Mouse (Mus musculus): ENCODE data around the gene Ninl. TPM values are rescaled to one million over a fixed set of nuclear protein-coding genes. Genes with fewer than 3 reads are reported as not detected.

Gene Ninl
- total RNA-seq, 2 experiments from 2014 or later = 0.50 to 0.51 TPM

- H3K27ac ChIP-seq = no peak overlapping the region
- intact Hi-C loops (cut with DNase I) = no loop called here
- no peak overlapping the region for H3K4me3 ChIP-seq
- no peak for TF ChIP-seq CTCF (IDR thresholded peaks at IDR 0.05)
- DNase-seq = no peak
Measured at GRCm38 (mm10) chr2:150985359-150985758, 53.8 kb downstream of the Ninl start.

GRCm38 (mm10) chr2:150982051-150982450 is 57.1 kb downstream of the Ninl start:
- intact Hi-C loops (cut with DNase I) = no loop called here
- no peak overlapping the region for H3K27ac ChIP-seq
- no peak overlapping the region for H3K4me3 ChIP-seq
- no peak for TF ChIP-seq CTCF (IDR thresholded peaks at IDR 0.05)
- DNase-seq = no peak

DNA sequence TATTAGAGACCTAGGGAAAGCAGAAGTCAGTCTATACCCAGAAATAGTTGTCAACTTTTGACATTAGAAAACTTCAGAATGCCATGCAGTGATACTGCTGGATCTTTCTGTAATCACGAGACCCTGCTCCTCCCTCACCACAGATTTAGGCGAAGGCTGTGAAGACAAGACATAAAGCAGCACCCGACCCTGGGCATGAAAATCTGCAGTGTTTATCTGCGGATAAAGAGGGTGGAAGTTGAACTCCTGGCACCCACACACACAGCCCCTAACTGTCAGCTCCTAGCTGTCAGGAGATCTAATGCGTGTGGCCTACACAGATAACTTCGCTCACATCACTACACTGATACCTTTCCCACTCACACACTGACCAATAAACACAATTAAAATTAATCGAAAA is 57.7 kb downstream of the Ninl start:
- TF ChIP-seq CTCF (IDR thresholded peaks at IDR 0.05) = no peak
- no peak overlapping the region for H3K4me3 ChIP-seq
- DNase-seq = no peak
- no peak overlapping the region for H3K27ac ChIP-seq
- intact Hi-C loops (cut with DNase I) = no loop called here

- intact Hi-C loops (cut with DNase I) = no loop called here
- no peak overlapping the region for H3K27ac ChIP-seq
- no peak for TF ChIP-seq CTCF (IDR thresholded peaks at IDR 0.05)
- no peak for DNase-seq
- no peak overlapping the region for H3K4me3 ChIP-seq
Measured at GRCm38 (mm10) chr2:150979861-150980620, 59.1 kb downstream of the Ninl start.

GRCm38 (mm10) chr2:150978791-150979190 is 60.4 kb downstream of the Ninl start:
- no peak overlapping the region for H3K4me3 ChIP-seq
- no peak for TF ChIP-seq CTCF (IDR thresholded peaks at IDR 0.05)
- intact Hi-C loops (cut with DNase I) = no loop called here
- DNase-seq = no peak
- H3K27ac ChIP-seq = no peak overlapping the region

DNA sequence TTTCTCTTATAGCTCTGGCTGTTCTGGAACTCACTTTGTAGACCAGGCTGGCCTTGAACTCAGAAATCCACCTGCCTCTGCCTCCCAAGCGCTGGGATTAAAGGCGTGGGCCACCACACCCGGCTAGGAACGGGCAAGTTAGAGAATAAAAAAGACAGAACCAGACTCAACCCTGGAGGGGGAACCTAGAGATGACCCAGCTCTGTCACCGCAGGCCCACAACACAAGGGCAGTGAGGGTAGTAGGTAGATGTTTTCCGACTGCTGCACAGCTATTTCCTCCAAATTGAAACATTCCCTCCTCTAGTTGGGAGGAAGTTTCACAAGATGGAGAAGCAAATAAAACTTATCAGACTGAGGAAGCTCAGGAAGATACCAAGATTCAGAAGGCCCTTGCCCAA is 61.5 kb downstream of the Ninl start:
- intact Hi-C loops (cut with DNase I) = no loop called here
- TF ChIP-seq CTCF (IDR thresholded peaks at IDR 0.05) = no peak
- no peak overlapping the region for H3K27ac ChIP-seq
- H3K4me3 ChIP-seq = no peak overlapping the region
- no peak for DNase-seq

DNA sequence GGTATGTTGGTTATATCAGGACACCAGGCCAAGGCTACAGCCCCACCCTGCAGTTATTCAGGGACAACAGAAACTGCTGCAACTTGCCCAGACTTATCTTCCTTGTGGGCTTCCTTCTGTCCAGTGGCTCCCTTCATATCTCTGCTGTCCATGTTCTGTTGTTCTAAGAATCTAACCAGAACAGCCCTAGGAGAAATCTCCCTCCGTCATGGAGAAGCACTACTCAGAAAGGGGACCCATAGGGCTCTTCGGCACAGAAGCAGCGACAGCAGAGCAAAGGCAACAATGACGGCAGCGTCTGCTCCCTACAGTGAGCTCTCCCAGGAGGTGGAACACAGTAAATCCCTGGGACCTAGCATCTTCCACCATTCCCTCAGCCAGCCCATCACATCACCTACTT is 62.3 kb downstream of the Ninl start:
- no peak for TF ChIP-seq CTCF (IDR thresholded peaks at IDR 0.05)
- Histone ChIP-seq H3K27ac (no peak overlapping the region), H3K4me3 (no peak overlapping the region)
- intact Hi-C loops (cut with DNase I) = no loop called here
- no peak for DNase-seq

- intact Hi-C loops (cut with DNase I) = no loop called here
Measured at GRCm38 (mm10) chr2:150973401-150974115, 65.6 kb downstream of the Ninl start.

GRCm38 (mm10) chr2:150972681-150973080 is 66.5 kb downstream of the Ninl start:
- H3K4me3 ChIP-seq = no peak overlapping the region
- TF ChIP-seq CTCF (IDR thresholded peaks at IDR 0.05) = no peak
- H3K27ac ChIP-seq = no peak overlapping the region
- no peak for DNase-seq
- intact Hi-C loops (cut with DNase I) = no loop called here

More at GRCm38 (mm10) chr2:150973401-150974115, 65.6 kb downstream of the Ninl start:
- no peak for TF ChIP-seq CTCF (IDR thresholded peaks at IDR 0.05)
- DNase-seq = no peak
- no peak overlapping the region for H3K4me3 ChIP-seq
- H3K27ac ChIP-seq = no peak overlapping the region

DNA sequence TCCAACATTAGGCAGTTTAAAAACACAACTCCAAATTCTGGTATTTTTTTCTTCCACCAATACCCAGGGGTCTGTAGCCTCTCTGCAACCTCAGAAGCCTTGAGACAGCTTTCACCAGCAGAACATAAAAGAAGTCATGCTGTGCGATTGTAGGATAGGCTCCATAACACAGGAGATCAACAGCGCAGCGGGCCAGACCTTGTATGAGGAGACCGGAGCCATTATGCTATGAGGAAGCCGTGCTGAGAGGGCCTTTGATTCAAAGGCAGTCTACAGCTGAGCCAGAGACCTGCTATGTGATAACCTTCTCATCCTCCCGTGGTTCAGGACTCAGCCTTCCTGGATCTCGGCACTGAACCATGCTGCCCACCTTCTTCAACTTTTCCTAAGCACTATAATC is 67.3 kb downstream of the Ninl start:
- no peak for DNase-seq
- no peak for TF ChIP-seq CTCF (IDR thresholded peaks at IDR 0.05)
- no peak overlapping the region for H3K27ac ChIP-seq
- H3K4me3 ChIP-seq = no peak overlapping the region
- intact Hi-C loops (cut with DNase I) = no loop called here

- intact Hi-C loops (cut with DNase I) = no loop called here
- Histone ChIP-seq H3K4me3 (no peak overlapping the region), H3K27ac (no peak overlapping the region)
- no peak for DNase-seq
- TF ChIP-seq CTCF (IDR thresholded peaks at IDR 0.05) = no peak
Measured at GRCm38 (mm10) chr2:150969231-150969630, 70.0 kb downstream of the Ninl start.

DNA sequence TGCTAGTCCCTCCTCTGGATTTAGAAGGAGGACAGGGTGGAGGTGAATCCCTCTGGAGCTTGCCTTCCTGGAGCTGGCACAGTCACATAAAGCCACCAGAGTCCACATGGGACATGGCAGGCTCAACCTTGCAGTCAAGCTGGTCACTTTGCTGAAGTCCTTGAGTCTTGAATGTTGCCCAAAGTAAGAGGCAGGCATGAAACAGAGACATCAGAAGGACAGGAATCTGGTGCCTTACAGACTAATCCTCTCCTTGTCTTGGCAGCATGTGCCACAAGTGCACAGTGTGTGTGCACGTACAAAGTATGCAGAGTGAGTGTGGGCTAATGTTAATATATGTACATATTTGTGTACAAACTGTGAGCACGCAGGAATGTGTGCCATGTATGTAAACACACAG is 71.7 kb downstream of the Ninl start:
- no peak for DNase-seq
- intact Hi-C loops (cut with DNase I) = no loop called here
- no peak overlapping the region for H3K27ac ChIP-seq
- no peak for TF ChIP-seq CTCF (IDR thresholded peaks at IDR 0.05)
- H3K4me3 ChIP-seq = no peak overlapping the region

DNA sequence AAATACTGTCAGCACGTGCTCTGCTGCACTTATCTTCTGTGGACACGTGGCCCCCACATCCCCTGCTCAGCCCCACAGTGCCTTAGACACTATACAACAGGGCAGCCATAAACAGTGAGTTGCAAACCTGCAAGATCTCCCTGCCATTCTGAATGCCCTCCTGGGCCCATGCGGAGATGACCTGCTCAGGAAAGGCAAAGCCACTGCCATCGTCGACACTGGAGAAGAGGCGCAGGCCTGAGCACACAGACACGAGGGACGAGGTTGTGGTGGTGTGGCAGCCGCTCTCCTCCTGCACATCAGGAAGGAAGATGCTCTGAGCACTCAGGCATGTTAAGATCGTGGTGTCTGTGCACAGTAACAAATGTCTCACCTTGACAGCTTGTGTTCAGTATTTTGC is 73.2 kb downstream of the Ninl start:
- H3K27ac ChIP-seq = no peak overlapping the region
- H3K4me3 ChIP-seq = no peak overlapping the region
- intact Hi-C loops (cut with DNase I) = no loop called here
- TF ChIP-seq CTCF (IDR thresholded peaks at IDR 0.05) = no peak
- no peak for DNase-seq

- DNase-seq = no peak
- Histone ChIP-seq H3K4me3 (no peak overlapping the region), H3K27ac (no peak overlapping the region)
- intact Hi-C loops (cut with DNase I) = no loop called here
- no peak for TF ChIP-seq CTCF (IDR thresholded peaks at IDR 0.05)
Measured at GRCm38 (mm10) chr2:150964641-150965040, 74.5 kb downstream of the Ninl start.

Data from gastrocnemius, adult 2 months (tissue).